Mouse (Mus musculus): ENCODE measurements around the gene Nt5e. TPM values are rescaled to one million over a fixed set of nuclear protein-coding genes. Genes with fewer than 3 reads are reported as not detected.

Gene Nt5e
- polyA plus RNA-seq, 1 experiment from 2014 or later = 10.4 TPM

DNA sequence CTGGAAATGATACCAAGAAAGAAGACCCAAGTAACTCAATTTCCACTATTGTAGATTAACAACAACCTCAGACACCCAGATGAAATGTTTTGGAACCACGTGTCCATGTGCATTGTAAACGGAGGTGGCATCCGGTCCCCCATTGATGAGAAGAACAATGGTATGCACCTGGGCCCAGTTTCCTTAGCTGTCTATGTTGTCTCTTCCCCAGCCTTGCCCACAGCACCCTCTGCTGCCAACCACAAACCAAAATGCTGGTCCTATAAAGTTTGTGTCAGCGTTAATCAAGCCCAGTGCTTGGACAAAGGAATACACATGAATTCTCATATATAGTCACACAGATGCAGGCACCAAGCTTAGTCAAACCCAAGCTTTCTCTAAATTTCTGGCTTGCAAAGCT lies 39.3 kb downstream of the Nt5e start:
- Histone ChIP-seq H3K4me1 (replicated peaks) (no peaks in the 10 kb centered on the region; the same call in 1 of the 2 replicates), H3K4me3 (replicated peaks) (no peak overlapping the region), H3K27me3 (no peaks in the 10 kb centered on the region), H3K27ac (replicated peaks) (no peak overlapping the region), H3K4me2 (no peak overlapping the region), H3K9ac (no peak overlapping the region), H3K36me3 (replicated peaks) (no peaks in the 10 kb centered on the region), H3K9me3 (replicated peaks) (no peaks in the 10 kb centered on the region)
- WGBS (ENCODE audit: insufficient replicate concordance) = 58% methylated on average over 4 of the region's 4 CpGs
- ATAC-seq (ENCODE audit: insufficient read depth) = no peak

DNA sequence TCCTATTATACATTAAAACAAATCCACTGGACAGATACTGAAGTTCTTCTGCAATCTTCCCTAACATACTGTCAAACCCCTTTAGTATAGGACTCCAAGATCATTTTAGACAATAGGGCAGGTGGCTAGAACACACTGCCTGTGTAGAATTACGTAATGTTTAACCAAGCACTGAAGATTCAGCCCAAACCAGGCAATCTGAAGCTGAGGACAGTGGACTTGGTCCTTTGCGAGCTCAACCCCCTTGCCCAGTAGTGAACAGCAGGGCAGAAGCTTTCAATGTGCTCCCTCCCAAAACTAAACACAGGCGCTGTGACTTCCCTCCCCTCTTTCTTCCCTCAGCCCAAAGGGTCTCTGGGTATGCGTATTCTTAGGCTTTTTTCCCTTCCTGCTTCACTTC lies 39.8 kb downstream of the Nt5e start:
- no peaks in the 10 kb centered on the region for H3K4me1 ChIP-seq (replicated peaks)
- no peak overlapping the region for H3K27ac ChIP-seq (replicated peaks)
- H3K9me3 ChIP-seq (replicated peaks) = no peaks in the 10 kb centered on the region
- H3K4me3 ChIP-seq (replicated peaks) = no peak overlapping the region
- H3K9ac ChIP-seq = no peak overlapping the region
- no peaks in the 10 kb centered on the region for H3K27me3 ChIP-seq
- no peak overlapping the region for H3K4me2 ChIP-seq
- H3K36me3 ChIP-seq (replicated peaks) = no peaks in the 10 kb centered on the region
- 59% methylated on average over 4 of the region's 4 CpGs for WGBS (ENCODE audit: insufficient replicate concordance)
- peak; percentile 78 for ATAC-seq (ENCODE audit: insufficient read depth)

DNA sequence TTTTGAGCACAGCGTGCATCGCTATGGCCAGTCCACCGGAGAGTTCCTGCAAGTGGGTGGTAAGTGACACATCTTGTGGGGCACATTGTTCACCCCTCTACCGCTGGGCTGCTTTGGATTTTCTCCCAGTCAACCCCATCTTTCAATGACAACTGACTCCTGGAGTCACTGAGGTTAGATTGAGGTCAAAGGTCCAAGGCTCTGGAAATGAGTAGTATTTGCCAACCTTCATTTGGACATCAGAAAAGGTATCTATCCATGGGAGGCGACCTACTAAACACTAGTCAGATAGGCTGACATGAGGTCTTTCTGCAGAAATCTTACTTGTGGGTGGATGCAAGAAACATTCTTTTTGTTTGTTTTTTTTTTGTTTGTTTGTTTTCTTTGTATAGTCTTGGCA lies 40.3 kb downstream of the Nt5e start:
- WGBS (ENCODE audit: insufficient replicate concordance) = 72% methylated on average over 5 of the region's 5 CpGs
- Histone ChIP-seq H3K27ac (replicated peaks) (no peak overlapping the region), H3K9ac (no peak overlapping the region), H3K36me3 (replicated peaks) (no peaks in the 10 kb centered on the region), H3K9me3 (replicated peaks) (no peaks in the 10 kb centered on the region), H3K4me1 (replicated peaks) (no peaks in the 10 kb centered on the region), H3K4me3 (replicated peaks) (no peak overlapping the region), H3K4me2 (no peak overlapping the region), H3K27me3 (no peaks in the 10 kb centered on the region)
- 0 out of 2 replicates have a peak, but pooled peaks have one; percentile 25 for ATAC-seq (ENCODE audit: insufficient read depth)

DNA sequence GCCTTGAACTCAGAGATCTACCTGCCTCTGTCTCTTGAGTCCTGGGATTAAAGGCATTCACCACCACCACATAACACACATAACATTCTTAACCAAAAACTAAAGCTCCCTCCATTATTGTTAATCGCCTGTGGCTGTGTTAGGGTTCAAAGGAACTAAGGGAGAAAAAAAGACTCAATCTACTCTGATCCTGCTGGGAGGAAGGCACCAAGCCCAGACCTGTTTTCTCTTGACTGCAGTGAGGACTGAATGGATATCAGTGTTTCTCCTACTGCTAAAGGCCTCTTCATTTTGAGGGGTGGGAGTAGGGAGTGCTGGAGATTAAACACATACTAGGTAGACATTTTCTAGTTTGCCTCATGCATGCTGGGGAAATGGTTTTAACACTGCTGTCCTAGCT lies 40.8 kb downstream of the Nt5e start:
- no peaks in the 10 kb centered on the region for H3K9me3 ChIP-seq (replicated peaks)
- no peaks in the 10 kb centered on the region for H3K36me3 ChIP-seq (replicated peaks)
- H3K27ac ChIP-seq (replicated peaks) = no peak overlapping the region
- 41% methylated on average over 1 of the region's 1 CpGs for WGBS (ENCODE audit: insufficient replicate concordance)
- H3K4me2 ChIP-seq = no peak overlapping the region
- H3K9ac ChIP-seq = no peak overlapping the region
- H3K4me1 ChIP-seq (replicated peaks) = no peaks in the 10 kb centered on the region
- H3K4me3 ChIP-seq (replicated peaks) = no peak overlapping the region
- H3K27me3 ChIP-seq = no peaks in the 10 kb centered on the region
- ATAC-seq (ENCODE audit: insufficient read depth) = no peak

DNA sequence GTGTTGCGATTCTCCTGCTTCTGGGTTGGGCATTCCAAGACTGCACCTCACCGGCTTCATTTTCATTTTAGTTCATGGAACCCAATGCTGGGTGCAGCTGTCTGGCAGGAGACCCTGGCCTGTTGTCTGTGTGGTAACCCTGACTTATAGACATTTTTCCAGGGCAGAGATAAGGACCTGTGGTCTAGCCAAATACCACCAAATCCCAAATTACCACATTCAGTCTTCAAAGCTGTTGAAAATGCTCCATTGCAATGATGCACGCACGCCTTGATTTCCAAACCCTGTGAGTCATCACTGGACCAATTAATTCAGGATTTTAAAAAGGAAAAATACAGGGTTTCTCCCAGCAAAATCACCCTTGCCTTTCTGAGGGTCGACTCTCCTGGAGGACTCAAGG lies 41.5 kb downstream of the Nt5e start:
- Histone ChIP-seq H3K4me3 (replicated peaks) (no peak overlapping the region), H3K27me3 (no peaks in the 10 kb centered on the region), H3K36me3 (replicated peaks) (no peaks in the 10 kb centered on the region), H3K4me2 (no peak overlapping the region), H3K9me3 (replicated peaks) (no peaks in the 10 kb centered on the region), H3K9ac (no peak overlapping the region), H3K4me1 (replicated peaks) (no peaks in the 10 kb centered on the region), H3K27ac (replicated peaks) (no peak overlapping the region)
- ATAC-seq (ENCODE audit: insufficient read depth) = no peak
- 66% methylated on average over 5 of the region's 5 CpGs for WGBS (ENCODE audit: insufficient replicate concordance)

DNA sequence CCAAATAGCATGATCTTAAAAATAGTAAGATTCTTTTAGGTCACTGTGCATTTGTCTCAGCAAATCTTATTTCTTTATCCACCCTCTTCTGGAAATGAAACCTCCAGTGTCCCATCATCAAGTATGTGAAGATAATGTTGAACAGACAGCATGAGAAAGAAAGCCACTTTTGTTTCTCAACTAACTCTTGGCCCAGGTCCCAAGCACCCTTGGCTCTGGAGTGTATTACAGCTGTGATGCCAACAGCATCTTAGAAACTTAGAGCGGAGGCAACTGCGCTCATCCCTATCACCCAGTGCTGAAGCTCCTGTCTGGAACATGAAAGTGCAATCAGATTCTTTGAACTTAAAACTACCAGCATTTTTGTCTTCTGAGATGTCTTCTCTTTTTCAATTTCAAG lies 42.7 kb downstream of the Nt5e start:
- Histone ChIP-seq H3K9ac (no peak overlapping the region), H3K9me3 (replicated peaks) (no peaks in the 10 kb centered on the region), H3K4me1 (replicated peaks) (no peaks in the 10 kb centered on the region), H3K27me3 (no peaks in the 10 kb centered on the region), H3K4me2 (no peak overlapping the region), H3K27ac (replicated peaks) (no peak overlapping the region), H3K36me3 (replicated peaks) (no peaks in the 10 kb centered on the region), H3K4me3 (replicated peaks) (no peak overlapping the region)
- WGBS (ENCODE audit: insufficient replicate concordance) = 83% methylated on average over 2 of the region's 2 CpGs
- no peak for ATAC-seq (ENCODE audit: insufficient read depth)

DNA sequence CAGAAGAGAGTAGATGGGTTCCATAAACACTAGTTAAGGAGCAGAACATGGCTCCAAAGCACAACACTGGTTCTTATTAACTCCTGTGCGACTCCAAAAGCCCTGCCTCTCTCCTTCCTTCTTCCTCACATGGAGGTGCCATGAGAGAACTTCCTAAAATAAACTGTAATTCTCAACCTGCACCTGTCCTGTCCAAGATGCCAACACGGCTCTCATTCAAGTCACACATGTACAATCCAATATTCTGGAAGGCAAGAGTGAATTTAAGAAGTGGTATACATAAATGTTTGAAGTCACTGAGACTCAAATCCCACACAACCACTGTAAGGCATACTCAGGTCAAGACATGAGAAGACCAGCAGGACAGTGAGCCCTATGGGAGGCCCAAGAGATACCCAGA lies 44.2 kb downstream of the Nt5e start:
- H3K9me3 ChIP-seq (replicated peaks) = no peaks in the 10 kb centered on the region
- no peak overlapping the region for H3K4me2 ChIP-seq
- 59% methylated on average over 2 of the region's 2 CpGs for WGBS (ENCODE audit: insufficient replicate concordance)
- no peaks in the 10 kb centered on the region for H3K4me1 ChIP-seq (replicated peaks)
- no peak for ATAC-seq (ENCODE audit: insufficient read depth)
- no peak overlapping the region for H3K9ac ChIP-seq
- H3K27me3 ChIP-seq = no peaks in the 10 kb centered on the region
- H3K4me3 ChIP-seq (replicated peaks) = no peak overlapping the region
- no peaks in the 10 kb centered on the region for H3K36me3 ChIP-seq (replicated peaks)
- H3K27ac ChIP-seq (replicated peaks) = no peak overlapping the region

DNA sequence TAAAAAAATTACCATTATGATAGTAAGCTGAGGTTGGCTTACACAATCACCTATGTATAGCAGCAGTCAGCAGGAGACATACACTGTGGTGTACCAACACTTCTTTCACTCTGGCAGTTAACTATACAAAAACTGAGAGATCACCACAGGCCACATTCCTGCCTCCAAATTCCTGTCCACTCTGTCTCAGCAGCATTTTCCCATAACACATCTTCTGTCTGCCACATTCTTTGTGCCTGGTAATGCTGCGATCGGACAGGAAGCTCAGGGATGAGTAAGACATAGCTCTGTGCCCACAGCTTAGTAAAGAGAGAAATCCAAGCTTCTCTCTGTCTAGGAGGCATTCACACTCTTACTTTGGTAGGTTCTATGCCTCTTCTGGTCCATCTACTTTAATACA lies 46.0 kb downstream of the Nt5e start:
- WGBS (ENCODE audit: insufficient replicate concordance) = 58% methylated on average over 2 of the region's 2 CpGs
- Histone ChIP-seq H3K9ac (no peak overlapping the region), H3K36me3 (replicated peaks) (no peaks in the 10 kb centered on the region), H3K4me3 (replicated peaks) (no peak overlapping the region), H3K27ac (replicated peaks) (no peak overlapping the region), H3K4me2 (no peak overlapping the region), H3K4me1 (replicated peaks) (no peaks in the 10 kb centered on the region), H3K27me3 (no peaks in the 10 kb centered on the region), H3K9me3 (replicated peaks) (no peaks in the 10 kb centered on the region)
- ATAC-seq (ENCODE audit: insufficient read depth) = no peak

DNA sequence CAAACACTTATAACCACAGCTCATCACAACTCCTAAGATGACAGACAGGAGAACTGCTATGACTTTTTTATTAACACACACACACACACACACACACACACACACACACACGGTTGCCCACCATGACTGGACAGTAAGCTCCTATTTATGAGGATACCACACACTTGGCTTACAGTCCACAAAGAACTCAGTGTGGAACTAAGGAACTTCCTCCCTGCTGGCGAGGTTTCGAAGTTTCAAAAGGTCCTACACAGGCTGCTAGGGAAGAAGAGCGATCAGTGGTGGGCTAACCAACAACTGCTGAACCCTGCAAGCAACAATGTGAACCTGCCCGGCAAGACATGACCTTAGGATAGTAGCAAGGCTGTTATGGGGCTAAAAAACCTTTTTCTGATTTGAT lies 50.5 kb downstream of the Nt5e start:
- Histone ChIP-seq H3K27ac (replicated peaks) (no peak overlapping the region), H3K4me1 (replicated peaks) (no peaks in the 10 kb centered on the region), H3K4me3 (replicated peaks) (no peak overlapping the region), H3K27me3 (no peaks in the 10 kb centered on the region), H3K9me3 (replicated peaks) (no peaks in the 10 kb centered on the region), H3K9ac (no peak overlapping the region), H3K4me2 (no peak overlapping the region), H3K36me3 (replicated peaks) (peaks cover 10% of the 10 kb centered on the region; the same call in 1 of the 2 replicates)
- WGBS (ENCODE audit: insufficient replicate concordance) = 54% methylated on average over 5 of the region's 5 CpGs
- no peak for ATAC-seq (ENCODE audit: insufficient read depth)

DNA sequence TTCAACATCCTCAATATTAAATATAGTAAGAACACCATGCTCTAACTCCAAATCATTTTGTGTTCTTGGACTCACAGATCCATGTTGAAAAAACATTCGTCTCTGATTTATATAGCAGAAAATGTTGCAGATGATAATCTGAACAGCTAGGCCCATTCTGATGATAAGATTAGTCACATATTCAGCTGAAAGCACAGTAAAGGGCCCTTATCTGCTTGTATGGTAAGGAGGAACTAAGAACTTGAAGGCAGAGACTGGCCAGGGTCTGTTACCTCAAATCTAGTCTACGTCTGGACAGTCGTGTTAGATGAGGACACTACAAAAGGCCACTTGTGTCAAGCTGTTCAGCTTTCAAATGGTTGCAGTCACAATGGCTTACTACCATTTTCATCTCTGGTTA lies 52.1 kb downstream of the Nt5e start:
- ATAC-seq (ENCODE audit: insufficient read depth) = no peak
- H3K9ac ChIP-seq = no peak overlapping the region
- peaks cover 16% of the 10 kb centered on the region; the same call in 1 of the 2 replicates for H3K36me3 ChIP-seq (replicated peaks)
- H3K27me3 ChIP-seq = no peaks in the 10 kb centered on the region
- no peak overlapping the region for H3K27ac ChIP-seq (replicated peaks)
- H3K4me1 ChIP-seq (replicated peaks) = no peaks in the 10 kb centered on the region
- 30% methylated on average over 3 of the region's 3 CpGs for WGBS (ENCODE audit: insufficient replicate concordance)
- no peaks in the 10 kb centered on the region for H3K9me3 ChIP-seq (replicated peaks)
- H3K4me2 ChIP-seq = no peak overlapping the region
- H3K4me3 ChIP-seq (replicated peaks) = no peak overlapping the region

DNA sequence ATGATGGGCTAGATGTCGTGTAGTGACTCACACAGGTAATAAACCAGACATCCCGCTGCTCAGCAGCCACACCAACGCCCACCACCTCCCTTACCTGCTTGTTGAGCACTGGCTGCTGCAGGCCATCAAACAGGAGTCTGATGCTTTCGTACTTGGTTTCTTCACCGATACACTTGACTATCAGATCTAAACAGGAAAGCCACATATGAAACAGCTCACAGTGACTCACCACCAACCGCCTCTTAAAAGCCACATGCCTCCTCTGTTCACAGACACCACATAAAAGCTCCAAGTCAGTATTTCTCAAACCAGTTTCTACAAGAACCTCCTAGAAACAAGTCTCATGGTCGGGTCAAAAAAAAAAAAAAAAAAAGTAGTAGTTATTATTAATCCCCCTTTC lies 53.1 kb downstream of the Nt5e start:
- no peak overlapping the region for H3K9ac ChIP-seq
- H3K4me2 ChIP-seq = no peak overlapping the region
- no peaks in the 10 kb centered on the region for H3K4me1 ChIP-seq (replicated peaks)
- no peaks in the 10 kb centered on the region for H3K27me3 ChIP-seq
- H3K27ac ChIP-seq (replicated peaks) = no peak overlapping the region
- peaks cover 21% of the 10 kb centered on the region; the same call in 1 of the 2 replicates for H3K36me3 ChIP-seq (replicated peaks)
- ATAC-seq (ENCODE audit: insufficient read depth) = no peak
- 18% methylated on average over 7 of the region's 7 CpGs for WGBS (ENCODE audit: insufficient replicate concordance)
- H3K9me3 ChIP-seq (replicated peaks) = no peaks in the 10 kb centered on the region
- no peak overlapping the region for H3K4me3 ChIP-seq (replicated peaks)

DNA sequence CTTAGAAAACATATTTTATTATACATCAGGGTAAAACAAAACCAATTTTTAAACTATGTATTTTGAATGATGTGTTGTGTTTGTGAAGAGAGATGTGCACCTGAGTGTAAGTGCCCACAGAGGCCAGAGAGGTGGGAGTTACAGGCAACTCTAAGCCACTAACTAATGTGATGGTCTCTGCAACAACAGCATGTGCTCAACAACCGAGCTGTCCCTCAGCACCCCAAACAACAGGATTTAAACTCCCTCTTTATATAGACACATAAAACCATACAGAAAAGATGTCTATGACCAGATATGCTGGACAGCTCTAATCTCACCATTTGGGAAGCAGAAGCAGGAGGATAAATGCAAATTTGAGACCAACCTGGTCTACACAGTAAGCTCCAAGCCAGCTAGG lies 53.5 kb downstream of the Nt5e start:
- H3K27me3 ChIP-seq = no peaks in the 10 kb centered on the region
- ATAC-seq (ENCODE audit: insufficient read depth) = no peak
- no peak overlapping the region for H3K9ac ChIP-seq
- H3K4me2 ChIP-seq = no peak overlapping the region
- H3K4me3 ChIP-seq (replicated peaks) = no peak overlapping the region
- peaks cover 21% of the 10 kb centered on the region; the same call in 1 of the 2 replicates for H3K36me3 ChIP-seq (replicated peaks)
- H3K27ac ChIP-seq (replicated peaks) = no peak overlapping the region
- WGBS (ENCODE audit: insufficient replicate concordance) = 21% methylated on average over 1 of the region's 1 CpGs
- no peaks in the 10 kb centered on the region for H3K9me3 ChIP-seq (replicated peaks)
- H3K4me1 ChIP-seq (replicated peaks) = no peaks in the 10 kb centered on the region
